Mouse (Mus musculus): Measurements from ENCODE around the gene Ifi214.
"Not testable (repeated sequence)": the region's sequence is repeated elsewhere in the genome, so short reads cannot be mapped to it uniquely, and the experiment has no call there.

Ifi214 gene

DNA sequence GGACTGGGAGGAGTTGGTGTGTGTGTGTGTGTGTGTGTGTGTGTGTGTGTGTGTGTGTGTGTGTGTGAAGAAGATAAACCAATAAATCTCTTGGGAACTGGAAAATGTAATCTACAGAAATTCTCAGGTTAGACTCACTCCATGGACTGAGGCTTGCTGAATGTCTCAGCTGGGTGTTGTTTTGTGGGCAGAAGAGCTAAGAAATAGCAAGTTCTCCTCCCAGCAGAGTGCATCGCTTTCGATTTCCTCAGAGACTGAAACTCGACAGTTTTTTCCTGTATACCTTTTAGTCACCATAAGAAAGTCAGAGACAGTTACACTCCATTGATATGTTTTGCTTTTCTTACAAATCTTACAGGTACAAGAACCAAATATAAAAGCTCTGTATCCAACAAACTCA is at the start of gene Ifi214:
Ifi214 (minus strand) TSS at position 167 of the 400 bp plus-strand sequence.
- in situ Hi-C loops (cut with MboI, MseI) = not testable (repeated sequence)

DNA sequence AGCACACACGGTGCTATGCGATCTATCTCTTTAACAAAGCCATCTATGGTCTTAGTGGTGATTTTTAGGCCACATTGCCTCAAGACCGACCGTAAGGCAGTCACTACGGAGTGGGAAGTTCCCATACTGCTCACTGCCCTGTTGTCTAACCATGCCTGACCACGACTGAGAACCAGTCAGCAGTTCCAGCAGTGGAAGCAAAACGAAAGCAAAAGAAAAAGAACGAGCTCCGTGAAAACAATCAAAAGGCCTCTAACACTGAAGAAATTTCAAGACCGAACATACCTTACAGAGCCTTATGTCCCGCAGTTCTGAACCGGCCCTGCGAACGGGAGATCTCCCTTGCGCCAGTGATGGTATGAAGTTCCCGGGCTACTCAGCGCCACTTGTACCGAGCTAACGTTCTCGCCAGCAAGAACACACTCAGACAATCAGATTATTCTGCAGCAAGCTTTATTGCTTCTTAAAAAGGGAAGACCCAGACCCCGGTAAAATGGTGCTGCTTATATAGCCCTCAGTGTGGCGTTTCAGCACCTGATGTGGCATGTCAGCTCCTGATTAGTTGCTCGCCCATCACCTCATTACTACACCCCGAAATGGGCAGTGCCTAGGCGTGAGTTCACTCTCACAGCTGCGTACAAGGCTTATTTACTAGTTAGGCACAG is 44.3 kb upstream of the Ifi214 start:
- in situ Hi-C loops (cut with MboI, MseI) = no loop called here

DNA sequence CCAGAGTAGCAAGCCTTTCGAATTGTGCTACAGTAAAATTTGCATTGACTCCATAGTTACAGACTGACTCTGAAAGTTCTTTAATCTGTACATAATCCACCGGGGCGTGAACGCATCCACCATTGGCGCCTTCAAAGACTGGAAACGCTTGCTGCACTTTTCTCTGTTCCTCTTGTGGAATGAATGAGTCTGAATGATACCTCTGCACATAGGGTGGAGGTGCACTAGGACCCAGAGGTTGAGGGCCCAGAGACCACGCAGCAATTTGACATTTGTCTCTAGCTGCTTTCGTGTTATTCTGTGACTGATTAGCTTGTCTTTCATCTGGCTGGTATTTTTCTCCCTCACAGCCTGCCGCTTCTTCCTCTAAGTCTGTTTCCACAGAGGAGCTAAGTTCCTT is 43.3 kb upstream of the Ifi214 start:
- in situ Hi-C loops (cut with MboI, MseI) = no loop called here

DNA sequence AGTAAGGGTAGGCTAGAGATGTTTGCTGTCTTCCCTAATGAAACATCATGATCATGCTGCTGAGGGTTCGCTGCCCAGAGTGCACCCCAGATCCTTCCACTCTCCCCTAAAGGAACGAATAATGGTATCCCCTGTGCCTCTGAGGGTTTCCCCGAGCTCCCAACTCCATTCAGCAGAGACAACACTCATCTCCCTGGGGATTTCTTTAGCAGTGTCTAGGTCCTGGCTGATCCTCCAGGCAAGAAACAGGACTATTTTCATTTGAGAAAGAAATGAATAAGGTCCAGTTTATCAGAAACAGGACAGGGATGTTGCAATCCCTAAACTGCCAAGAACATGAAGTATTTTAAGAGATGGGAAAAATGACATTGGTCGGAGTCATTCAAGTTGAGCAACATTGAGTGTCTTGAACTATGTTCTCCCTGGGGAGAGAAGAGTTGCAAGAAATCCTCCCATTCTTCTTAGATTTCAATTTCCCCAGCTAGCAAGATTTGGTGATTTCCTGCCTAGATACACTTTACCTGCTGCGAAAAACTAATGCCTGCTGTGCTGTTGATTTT is 14.8 kb upstream of the Ifi214 start:
- in situ Hi-C loops (cut with MboI, MseI) = not testable (repeated sequence)

DNA sequence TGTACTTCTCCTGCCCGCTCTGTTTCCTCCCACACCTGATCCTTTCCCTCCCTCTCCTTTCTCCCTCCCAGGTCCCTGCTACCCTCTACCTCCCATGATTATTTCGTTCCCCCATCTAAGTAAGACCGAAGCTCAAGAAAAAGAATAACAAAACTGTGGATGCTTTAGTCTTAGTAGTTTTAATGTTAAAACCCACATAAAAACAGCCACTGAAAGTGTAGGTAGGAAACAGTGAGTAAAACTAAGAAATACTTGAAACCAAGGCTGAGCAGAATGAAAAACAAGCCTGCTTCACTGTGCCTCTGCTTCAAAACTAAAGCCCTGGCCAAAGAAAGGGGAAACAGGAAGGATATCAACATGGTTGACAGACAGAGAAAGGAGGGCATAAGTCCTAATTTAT is 13.0 kb upstream of the Ifi214 start:
- in situ Hi-C loops (cut with MboI, MseI) = not testable (repeated sequence)

DNA sequence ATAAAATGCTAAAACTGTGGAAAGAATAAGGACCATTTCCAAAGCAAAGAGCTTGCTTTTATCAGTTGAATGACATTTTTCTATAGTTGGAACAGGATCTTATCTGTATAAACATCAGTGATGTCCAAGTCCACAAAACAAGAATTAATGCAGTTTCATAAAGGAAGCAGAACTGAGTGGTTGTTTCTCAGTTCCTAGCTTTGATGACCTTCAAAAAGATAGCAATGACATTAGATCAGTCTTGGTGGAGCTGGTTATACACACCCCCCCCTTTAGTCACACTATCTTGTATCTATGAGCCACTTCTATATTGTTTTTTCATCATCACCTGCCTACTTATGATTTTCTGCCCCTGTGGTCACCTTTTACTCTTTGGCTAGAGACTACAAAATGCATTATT is 14.3 kb downstream of the Ifi214 start:
- in situ Hi-C loops (cut with MboI, MseI) = no loop called here

DNA sequence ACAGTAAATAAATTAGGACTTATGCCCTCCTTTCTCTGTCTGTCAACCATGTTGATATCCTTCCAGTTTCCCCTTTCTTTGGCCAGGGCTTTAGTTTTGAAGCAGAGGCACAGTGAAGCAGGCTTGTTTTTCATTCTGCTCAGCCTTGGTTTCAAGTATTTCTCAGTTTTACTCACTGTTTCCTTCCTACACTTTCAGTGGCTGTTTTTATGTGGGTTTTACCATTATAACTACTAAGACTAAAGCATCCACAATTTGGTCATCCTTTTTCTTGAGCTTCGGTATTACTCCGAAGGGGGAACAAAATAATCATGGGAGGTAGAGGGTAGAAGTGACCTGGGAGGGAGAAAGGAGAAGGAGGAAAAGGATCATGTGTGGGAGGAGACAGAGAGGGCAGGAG is 25.2 kb downstream of the Ifi214 start:
- in situ Hi-C loops (cut with MboI, MseI) = loop anchor here in 1 of 2 experiments (10.0 kb wide), 1 partner anchor 114 kb away; no protein-coding TSS in a partner anchor

DNA sequence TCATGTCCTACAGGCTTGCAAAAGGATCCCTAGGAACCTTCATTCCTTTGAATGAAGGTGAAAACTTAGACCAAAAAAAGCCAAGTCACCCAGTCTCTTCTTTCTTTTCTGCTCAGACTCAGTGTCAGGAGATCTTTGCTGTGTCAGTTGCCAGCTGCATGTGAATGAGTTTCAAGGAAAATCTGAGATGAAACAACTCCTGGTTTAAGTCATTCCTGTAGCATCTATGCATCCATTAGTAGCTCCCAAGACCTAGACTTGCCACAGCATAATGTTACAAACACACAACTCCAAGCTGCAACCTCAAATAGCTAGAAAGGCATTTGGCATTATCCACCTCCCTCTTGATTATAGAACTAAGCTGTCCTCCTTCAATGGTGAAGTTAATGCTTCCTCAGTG is 44.3 kb downstream of the Ifi214 start:
- in situ Hi-C loops (cut with MboI, MseI) = loop anchor here in 1 of 2 experiments (5.0 kb wide), 1 partner anchor 181 kb away; the partner anchor contains the start of gene Ifi208

DNA sequence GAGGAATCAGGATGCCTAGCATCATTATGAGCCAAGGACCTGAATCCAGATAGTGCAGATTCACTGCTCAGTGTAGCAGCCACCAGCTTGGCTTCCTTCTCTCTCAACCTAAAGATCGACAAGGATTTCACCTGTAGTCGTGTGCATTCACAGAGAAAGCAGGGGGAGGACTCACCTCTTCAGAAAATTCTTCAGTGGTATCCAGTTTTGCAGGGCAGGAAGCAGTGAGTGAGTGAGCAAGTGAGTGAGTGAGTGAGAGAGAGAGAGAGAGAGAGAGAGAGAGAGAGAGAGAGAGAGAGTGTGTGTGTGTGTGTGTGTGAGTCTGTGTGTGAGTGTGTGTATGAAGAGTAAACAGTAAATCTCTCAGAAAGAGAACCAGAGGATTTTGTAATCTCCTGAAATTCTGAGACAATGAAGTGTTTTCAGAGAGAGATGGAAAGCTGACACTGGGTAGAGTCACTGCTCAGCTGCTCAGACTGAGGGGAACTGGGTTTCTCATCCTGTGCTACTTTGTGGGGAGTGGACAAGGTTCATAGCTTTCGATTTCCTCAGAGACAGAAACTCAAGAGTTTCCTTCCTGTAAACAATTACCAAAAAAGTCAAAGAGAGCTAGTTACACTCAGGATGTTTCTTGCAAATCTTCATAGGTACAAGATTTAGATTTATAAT is 44.8 kb downstream of the Ifi214 start, which contains the start of gene Ifi206:
Ifi206 (minus strand) TSS at position 230 of the 669 bp plus-strand sequence.
- in situ Hi-C loops (cut with MboI, MseI) = loop anchor here in 1 of 2 experiments (5.0 kb wide), 1 partner anchor 181 kb away; the partner anchor contains the start of gene Ifi208

DNA sequence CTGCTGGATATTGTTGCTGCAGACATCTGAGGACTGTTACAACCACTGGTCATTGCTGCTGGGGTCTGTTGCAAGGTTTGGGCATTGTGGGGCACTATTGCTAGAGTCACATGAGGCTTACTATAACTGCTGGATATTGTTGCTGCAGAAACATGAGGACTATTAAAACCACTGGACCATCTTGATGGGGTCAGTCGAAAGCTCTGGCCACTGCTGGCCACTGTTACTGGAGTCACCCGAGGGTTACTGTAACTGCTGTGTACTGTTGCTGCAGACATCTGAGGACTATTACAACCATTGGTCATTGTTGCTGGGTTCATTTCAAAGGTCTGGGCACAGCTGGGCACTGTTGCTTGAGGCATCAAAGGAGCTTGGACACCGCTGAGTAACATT is 54.6 kb downstream of the Ifi214 start:
- in situ Hi-C loops (cut with MboI, MseI) = not testable (repeated sequence)

DNA sequence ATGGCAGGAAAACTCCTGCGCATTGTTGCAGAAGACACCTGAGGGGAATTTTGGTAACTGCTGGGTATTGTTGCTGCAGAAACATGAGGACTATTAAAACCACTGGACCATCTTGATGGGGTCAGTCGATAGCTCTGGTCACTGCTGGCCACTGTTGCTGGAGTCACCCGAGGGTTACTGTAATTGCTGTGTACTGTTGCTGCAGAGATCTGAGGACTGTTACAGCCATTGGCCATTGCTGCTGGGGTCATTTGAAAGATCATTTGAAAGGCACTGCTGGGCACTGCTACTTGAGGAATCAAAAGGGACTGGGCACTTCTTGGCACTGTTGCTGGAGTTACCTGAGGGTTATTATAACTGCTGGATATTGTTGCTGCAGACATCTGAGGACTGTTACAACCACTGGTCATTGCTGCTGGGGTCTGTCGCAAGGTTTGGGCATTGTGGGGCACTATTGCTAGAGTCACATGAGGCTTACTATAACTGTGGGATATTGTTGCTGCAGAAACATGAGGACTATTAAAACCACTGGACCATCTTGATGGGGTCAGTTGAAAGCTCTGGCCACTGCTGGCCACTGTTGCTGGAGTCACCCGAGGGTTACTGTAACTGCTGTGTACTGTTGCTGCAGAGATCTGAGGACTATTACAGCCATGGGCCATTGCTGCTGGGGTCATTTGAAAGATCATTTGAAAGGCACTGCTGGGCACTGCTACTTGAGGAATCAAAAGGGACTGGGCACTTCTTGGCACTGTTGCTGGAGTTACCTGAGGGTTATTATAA is 55.2 kb downstream of the Ifi214 start:
- in situ Hi-C loops (cut with MboI, MseI) = not testable (repeated sequence)

Measured in T-helper 17 cell (primary cell).